Mouse (Mus musculus) lung, postnatal 0 days (tissue): ENCODE data around the gene Abcc4. TPM values are rescaled to one million over a fixed set of nuclear protein-coding genes. Genes with fewer than 3 reads are reported as not detected.
"Not testable (repeated sequence)": the region's sequence is repeated elsewhere in the genome, so short reads cannot be mapped to it uniquely, and the experiment has no call there.

Source experiments
- ATAC-seq: fragments of 200-750 bp; cut with Nextera tagmentation; 2 replicates; pipeline ENCODE4 v1.8.0; 2017; ENCODE audit warnings: moderate library complexity
- DNase-seq: peaks from one replicate; pipeline ENCODE4 v3.0.0-alpha.2; 2016; ENCODE audit warnings: low spot score
- H3K27ac ChIP-seq: fragments of 300-500 bp; sonication (generic); 2 replicates; pipeline ENCODE4 v1.5.1; 2014; ENCODE audit warnings: antibody characterized with exemption, mild to moderate bottlenecking, low read length, mixed read lengths
- H3K27me3 ChIP-seq: fragments of 300-500 bp; sonication (generic); replicated peaks from 2 replicates; pipeline ENCODE4 v1.6.1; 2014; ENCODE audit warnings: low read length, mixed read lengths; ENCODE audit not compliant: insufficient read depth
- H3K36me3 ChIP-seq: fragments of 300-500 bp; sonication (generic); 2 replicates; pipeline ENCODE4 v1.6.1; 2014; ENCODE audit warnings: low read length, mixed read lengths; ENCODE audit not compliant: insufficient read depth
- H3K4me1 ChIP-seq: fragments of 300-500 bp; sonication (generic); 2 replicates; pipeline ENCODE4 v1.6.1; 2014; ENCODE audit warnings: antibody characterized with exemption, low read depth, low read length, mixed read lengths; ENCODE audit not compliant: insufficient read depth
- H3K4me2 ChIP-seq: fragments of 300-500 bp; sonication (generic); replicated peaks from 2 replicates; pipeline ENCODE4 v1.6.1; 2014; ENCODE audit warnings: low read depth, mild to moderate bottlenecking, low read length, moderate library complexity, mixed read lengths
- H3K4me3 ChIP-seq: fragments of 300-500 bp; sonication (generic); 2 replicates; pipeline ENCODE4 v1.5.1; 2014; ENCODE audit warnings: low read depth, low read length
- H3K9ac ChIP-seq: fragments of 300-500 bp; sonication (generic); replicated peaks from 2 replicates; pipeline ENCODE4 v1.6.1; 2014; ENCODE audit warnings: low read depth, mild to moderate bottlenecking
- H3K9me3 ChIP-seq: fragments of 300-500 bp; sonication (generic); 2 replicates; pipeline ENCODE4 v1.6.1; 2016; ENCODE audit warnings: low read length, mixed read lengths
- CTCF ChIP-seq: IDR thresholded peaks from 2 replicates; pipeline ENCODE4 v1.5.1; 2016; ENCODE audit warnings: antibody characterized with exemption, mild to moderate bottlenecking
- EP300 ChIP-seq: IDR thresholded peaks from 2 replicates; pipeline ENCODE4 v1.6.1; 2016; ENCODE audit warnings: antibody characterized with exemption, mild to moderate bottlenecking, control low read depth
- WGBS: fragments of 180-500 bp; shearing (Covaris S2); extraction: QIAGEN DNeasy Blood & Tissue Kit; methylation state at CpG from one replicate; pipeline ENCODE4 v1.1.7; 2014; 5-methylcytosine and 5-hydroxymethylcytosine counted together
- polyA plus RNA-seq: library from polyadenylated mRNA; unstranded; fragments of >200 nt; fragmentation: Nextera tagmentation; extraction: Ambion mirVana; gene quantifications from 2 replicates; pipeline ENCODE4 v1.2.1, GENCODE M21; 2015

Gene Abcc4
- polyA plus RNA-seq, 1 experiment from 2014 or later = 1.0 TPM

GRCm38 (mm10) chr14:118542947-118543346 is 163.1 kb downstream of the Abcc4 start:
- ATAC-seq (no peak), DNase-seq (no peak)
- Histone ChIP-seq H3K4me3 (no peak overlapping the region), H3K9ac (no peak overlapping the region), H3K36me3 (no peaks in the 10 kb centered on the region), H3K4me2 (no peak overlapping the region), H3K9me3 (no peaks in the 10 kb centered on the region), H3K27ac (no peak overlapping the region), H3K4me1 (no peaks in the 10 kb centered on the region), H3K27me3 (no peaks in the 10 kb centered on the region)
- 82% methylated on average over 9 of the region's 9 CpGs for WGBS
- TF ChIP-seq CTCF = no peak

GRCm38 (mm10) chr14:118531539-118531938 is 174.5 kb downstream of the Abcc4 start:
- ATAC-seq (no peak), DNase-seq (no peak)
- Histone ChIP-seq H3K9ac (no peak overlapping the region), H3K27me3 (no peaks in the 10 kb centered on the region), H3K4me2 (no peak overlapping the region), H3K4me1 (no peaks in the 10 kb centered on the region), H3K27ac (no peak overlapping the region), H3K36me3 (no peaks in the 10 kb centered on the region), H3K9me3 (no peaks in the 10 kb centered on the region), H3K4me3 (no peak overlapping the region)
- 78% methylated on average over 3 of the region's 3 CpGs for WGBS
- TF ChIP-seq CTCF (no peak), EP300 (no peak)

GRCm38 (mm10) chr14:118514280-118515031 is 191.6 kb downstream of the Abcc4 start:
- no peak overlapping the region for H3K4me3 ChIP-seq
- DNase-seq (peak; percentile 9), ATAC-seq (no peak)
- H3K27ac ChIP-seq = no peak overlapping the region
- no peaks in the 10 kb centered on the region for H3K36me3 ChIP-seq
- H3K27me3 ChIP-seq = no peaks in the 10 kb centered on the region
- no peaks in the 10 kb centered on the region for H3K9me3 ChIP-seq
- no peaks in the 10 kb centered on the region for H3K4me1 ChIP-seq
- H3K9ac ChIP-seq = no peak overlapping the region
- TF ChIP-seq CTCF = no peak
- TF ChIP-seq EP300 = no peak
- WGBS = 36% methylated on average over 9 of the region's 9 CpGs
- H3K4me2 ChIP-seq = no peak overlapping the region

- not testable (repeated sequence) for H3K9me3 ChIP-seq, H3K4me3 ChIP-seq, H3K36me3 ChIP-seq, H3K4me1 ChIP-seq, H3K27ac ChIP-seq, H3K9ac ChIP-seq, H3K4me2 ChIP-seq, ATAC-seq, DNase-seq, H3K27me3 ChIP-seq
- WGBS = 95% methylated on average over 6 of the region's 6 CpGs
Observed at GRCm38 (mm10) chr14:118511715-118512114, 194.3 kb downstream of the Abcc4 start.

- H3K4me2 ChIP-seq = no peak overlapping the region
- H3K4me3 ChIP-seq = no peak overlapping the region
- no peaks in the 10 kb centered on the region for H3K36me3 ChIP-seq
- no peak overlapping the region for H3K9ac ChIP-seq
- H3K27ac ChIP-seq = no peak overlapping the region
- no peaks in the 10 kb centered on the region for H3K9me3 ChIP-seq
- WGBS = 87% methylated on average over 2 of the region's 2 CpGs
- H3K4me1 ChIP-seq = peaks cover 4% of the 10 kb centered on the region; the same call in 1 of the 2 replicates
- ATAC-seq (no peak), DNase-seq (no peak)
- TF ChIP-seq CTCF (no peak), EP300 (no peak)
- no peaks in the 10 kb centered on the region for H3K27me3 ChIP-seq
Observed at GRCm38 (mm10) chr14:118510793-118511192, 195.2 kb downstream of the Abcc4 start.

- ATAC-seq (no peak), DNase-seq (no peak)
- H3K9ac ChIP-seq = no peak overlapping the region
- TF ChIP-seq EP300 (no peak), CTCF (no peak)
- 88% methylated on average over 5 of the region's 5 CpGs for WGBS
- no peak overlapping the region for H3K27ac ChIP-seq
- H3K9me3 ChIP-seq = no peaks in the 10 kb centered on the region
- peaks cover 4% of the 10 kb centered on the region; the same call in 1 of the 2 replicates for H3K4me1 ChIP-seq
- no peaks in the 10 kb centered on the region for H3K27me3 ChIP-seq
- H3K36me3 ChIP-seq = no peaks in the 10 kb centered on the region
- no peak overlapping the region for H3K4me2 ChIP-seq
- no peak overlapping the region for H3K4me3 ChIP-seq
Observed at GRCm38 (mm10) chr14:118510216-118510615, 195.8 kb downstream of the Abcc4 start.

- Histone ChIP-seq H3K27ac (no peak overlapping the region), H3K4me2 (no peak overlapping the region), H3K4me3 (no peak overlapping the region), H3K9ac (no peak overlapping the region), H3K36me3 (no peaks in the 10 kb centered on the region), H3K9me3 (no peaks in the 10 kb centered on the region), H3K4me1 (peaks cover 4% of the 10 kb centered on the region; the same call in 1 of the 2 replicates), H3K27me3 (no peaks in the 10 kb centered on the region)
- ATAC-seq = peak; percentile 51; the same call in 1 of the 2 replicates
- TF ChIP-seq EP300 = peak; percentile 84
- TF ChIP-seq CTCF = no peak
- 66% methylated on average over 14 of the region's 14 CpGs for WGBS
- DNase-seq = peak; percentile 15
Observed at GRCm38 (mm10) chr14:118507829-118508228, 198.2 kb downstream of the Abcc4 start.
